Mouse (Mus musculus): ENCODE measurements around the gene Irf6. TPM values are rescaled to one million over a fixed set of nuclear protein-coding genes. Genes with fewer than 3 reads are reported as not detected.
A peak's percentile ranks its signal among the peaks of the same experiment; 100 is the strongest.

Irf6 gene
- polyA plus RNA-seq, 1 experiment: 1.3 TPM

- TF ChIP-seq POLR2A (IDR thresholded peaks at IDR 0.05; ENCODE audit: low read depth, low read length) (no peak), CTCF (IDR thresholded peaks at IDR 0.05; ENCODE audit: borderline replicate concordance, insufficient read depth, low read length) (no peak)
- Histone ChIP-seq H3K4me3 (ENCODE audit: insufficient read depth, low read length) (no peak overlapping the region), H3K4me1 (ENCODE audit: control insufficient read depth, insufficient read depth, low read length) (no peaks in the 10 kb centered on the region; the same call in 1 of the 2 replicates), H3K27ac (ENCODE audit: insufficient read depth, low read length) (no peak overlapping the region)
Measured at GRCm38 (mm10) chr1:193169856-193170255, 16.9 kb downstream of the Irf6 start.

GRCm38 (mm10) chr1:193172991-193173809, 20.3 kb downstream of the Irf6 start:
- Histone ChIP-seq H3K27ac (ENCODE audit: insufficient read depth, low read length) (no peak overlapping the region), H3K4me1 (ENCODE audit: control insufficient read depth, insufficient read depth, low read length) (no peaks in the 10 kb centered on the region; the same call in 1 of the 2 replicates), H3K4me3 (ENCODE audit: insufficient read depth, low read length) (peak overlapping the region; percentile 93)
- TF ChIP-seq POLR2A (IDR thresholded peaks at IDR 0.05; ENCODE audit: low read depth, low read length) (peak; percentile 98), CTCF (IDR thresholded peaks at IDR 0.05; ENCODE audit: borderline replicate concordance, insufficient read depth, low read length) (no peak)

- no peak for TF ChIP-seq CTCF (IDR thresholded peaks at IDR 0.05; ENCODE audit: borderline replicate concordance, insufficient read depth, low read length)
- TF ChIP-seq POLR2A (IDR thresholded peaks at IDR 0.05; ENCODE audit: low read depth, low read length): no peak
- Histone ChIP-seq H3K27ac (ENCODE audit: insufficient read depth, low read length) (no peak overlapping the region), H3K4me3 (ENCODE audit: insufficient read depth, low read length) (peak overlapping the region; percentile 93), H3K4me1 (ENCODE audit: control insufficient read depth, insufficient read depth, low read length) (no peaks in the 10 kb centered on the region; the same call in 1 of the 2 replicates)
Measured at GRCm38 (mm10) chr1:193173810-193174129, 20.9 kb downstream of the Irf6 start.

GRCm38 (mm10) chr1:193174143-193174733, 21.3 kb downstream of the Irf6 start:
- Histone ChIP-seq H3K4me3 (ENCODE audit: insufficient read depth, low read length) (peak overlapping the region; percentile 93), H3K4me1 (ENCODE audit: control insufficient read depth, insufficient read depth, low read length) (no peaks in the 10 kb centered on the region; the same call in 1 of the 2 replicates), H3K27ac (ENCODE audit: insufficient read depth, low read length) (no peak overlapping the region)
- TF ChIP-seq CTCF (IDR thresholded peaks at IDR 0.05; ENCODE audit: borderline replicate concordance, insufficient read depth, low read length): no peak
- 0 out of 2 replicates have a peak, but pooled peaks have one; percentile 3 for TF ChIP-seq POLR2A (IDR thresholded peaks at IDR 0.05; ENCODE audit: low read depth, low read length)

GRCm38 (mm10) chr1:193181104-193181503, 28.2 kb downstream of the Irf6 start:
- Histone ChIP-seq H3K4me1 (ENCODE audit: control insufficient read depth, insufficient read depth, low read length) (no peaks in the 10 kb centered on the region), H3K27ac (ENCODE audit: insufficient read depth, low read length) (no peak overlapping the region), H3K4me3 (ENCODE audit: insufficient read depth, low read length) (no peak overlapping the region)
- TF ChIP-seq CTCF (IDR thresholded peaks at IDR 0.05; ENCODE audit: borderline replicate concordance, insufficient read depth, low read length): no peak
- no peak for TF ChIP-seq POLR2A (IDR thresholded peaks at IDR 0.05; ENCODE audit: low read depth, low read length)

- no peak for TF ChIP-seq CTCF (IDR thresholded peaks at IDR 0.05; ENCODE audit: borderline replicate concordance, insufficient read depth, low read length)
- TF ChIP-seq POLR2A (IDR thresholded peaks at IDR 0.05; ENCODE audit: low read depth, low read length): no peak
- no peak overlapping the region for H3K4me3 ChIP-seq (ENCODE audit: insufficient read depth, low read length)
- H3K27ac ChIP-seq (ENCODE audit: insufficient read depth, low read length): no peak overlapping the region; the same call in 1 of the 2 replicates
- peaks cover 7% of the 10 kb centered on the region for H3K4me1 ChIP-seq (ENCODE audit: control insufficient read depth, insufficient read depth, low read length)
Measured at GRCm38 (mm10) chr1:193188257-193188656, 35.3 kb downstream of the Irf6 start.

GRCm38 (mm10) chr1:193189151-193189621, 36.3 kb downstream of the Irf6 start:
- Histone ChIP-seq H3K4me1 (ENCODE audit: control insufficient read depth, insufficient read depth, low read length) (peaks cover 7% of the 10 kb centered on the region), H3K4me3 (ENCODE audit: insufficient read depth, low read length) (no peak overlapping the region), H3K27ac (ENCODE audit: insufficient read depth, low read length) (peak overlapping the region; percentile 68)
- TF ChIP-seq POLR2A (IDR thresholded peaks at IDR 0.05; ENCODE audit: low read depth, low read length) (no peak), CTCF (IDR thresholded peaks at IDR 0.05; ENCODE audit: borderline replicate concordance, insufficient read depth, low read length) (no peak)

- TF ChIP-seq POLR2A (IDR thresholded peaks at IDR 0.05; ENCODE audit: low read depth, low read length) (no peak), CTCF (IDR thresholded peaks at IDR 0.05; ENCODE audit: borderline replicate concordance, insufficient read depth, low read length) (no peak)
- no peak overlapping the region for H3K4me3 ChIP-seq (ENCODE audit: insufficient read depth, low read length)
- peak overlapping the region; percentile 68 for H3K27ac ChIP-seq (ENCODE audit: insufficient read depth, low read length)
- peaks cover 7% of the 10 kb centered on the region for H3K4me1 ChIP-seq (ENCODE audit: control insufficient read depth, insufficient read depth, low read length)
Measured at GRCm38 (mm10) chr1:193189771-193190170, 36.9 kb downstream of the Irf6 start.

GRCm38 (mm10) chr1:193191675-193192283, 38.9 kb downstream of the Irf6 start:
- H3K27ac ChIP-seq (ENCODE audit: insufficient read depth, low read length): no peak overlapping the region
- TF ChIP-seq CTCF (IDR thresholded peaks at IDR 0.05; ENCODE audit: borderline replicate concordance, insufficient read depth, low read length): no peak
- no peak for TF ChIP-seq POLR2A (IDR thresholded peaks at IDR 0.05; ENCODE audit: low read depth, low read length)
- peaks cover 7% of the 10 kb centered on the region for H3K4me1 ChIP-seq (ENCODE audit: control insufficient read depth, insufficient read depth, low read length)
- no peak overlapping the region for H3K4me3 ChIP-seq (ENCODE audit: insufficient read depth, low read length)

All from embryonic fibroblast, embryonic 13.5 days (primary cell).